Mouse (Mus musculus) induced T-regulatory cell, adult 2 months (primary cell): ENCODE data around the gene Mpo.

Source experiments
- DNase-seq: peaks from one replicate; pipeline ENCODE4 v3.0.0-alpha.2; 2012; ENCODE audit warnings: low read depth

Mpo gene

DNA sequence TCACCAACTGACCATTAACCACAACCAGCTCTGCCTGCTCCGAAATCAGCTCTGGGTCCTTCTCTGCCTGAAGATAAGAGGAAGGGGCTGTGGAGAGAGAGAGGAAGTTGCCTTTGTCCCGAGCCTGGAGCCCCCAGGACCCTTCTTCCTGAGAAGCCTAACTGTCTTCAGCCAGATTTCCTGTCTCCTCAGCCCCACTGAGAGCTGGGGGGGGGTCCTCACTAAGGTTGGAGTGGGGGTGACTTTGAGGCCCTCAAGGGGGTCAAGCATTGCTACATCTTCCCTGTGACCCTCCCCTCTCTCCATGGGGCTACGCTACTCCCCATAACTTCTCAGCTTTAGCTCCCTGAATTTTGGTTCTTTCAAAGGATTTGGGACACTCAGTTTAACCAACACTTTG is at the start of gene Mpo:
Gene Mpo, plus strand, starts transcription at position 122 of the 400 bp plus-strand sequence.
- DNase-seq, result no peak

- DNase-seq, result peak; percentile 57
Measured at GRCm38 (mm10) chr11:87743691-87744090, 49.7 kb upstream of the Mpo start.

GRCm38 (mm10) chr11:87744964-87745363 is 48.4 kb upstream of the Mpo start:
- peak; percentile 97 for DNase-seq

- DNase-seq, result peak; percentile 46
Measured at GRCm38 (mm10) chr11:87745632-87746555, 47.5 kb upstream of the Mpo start.

DNA sequence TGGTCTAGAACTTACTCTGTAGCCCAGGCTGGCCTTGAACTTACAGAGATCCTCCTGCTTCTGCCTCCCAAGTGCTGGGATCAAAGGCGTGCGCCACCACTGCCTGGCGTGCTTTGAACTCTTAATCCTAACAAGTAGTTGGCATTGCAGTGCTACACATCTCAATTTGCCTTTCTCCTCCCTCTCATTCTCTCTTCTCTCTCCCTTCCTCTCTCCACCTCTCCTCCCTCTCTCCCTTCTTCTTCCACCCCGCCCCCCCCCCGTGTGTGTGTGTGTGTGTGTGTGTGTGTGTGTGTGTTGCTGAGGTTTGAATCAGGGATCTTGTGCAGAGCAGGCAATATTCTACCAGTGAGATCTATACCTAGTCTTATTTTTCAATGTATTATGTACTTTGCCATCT is 46.1 kb upstream of the Mpo start:
- DNase-seq, result peak; percentile 29

GRCm38 (mm10) chr11:87747716-87748115 is 45.7 kb upstream of the Mpo start:
- peak; percentile 52 for DNase-seq

DNA sequence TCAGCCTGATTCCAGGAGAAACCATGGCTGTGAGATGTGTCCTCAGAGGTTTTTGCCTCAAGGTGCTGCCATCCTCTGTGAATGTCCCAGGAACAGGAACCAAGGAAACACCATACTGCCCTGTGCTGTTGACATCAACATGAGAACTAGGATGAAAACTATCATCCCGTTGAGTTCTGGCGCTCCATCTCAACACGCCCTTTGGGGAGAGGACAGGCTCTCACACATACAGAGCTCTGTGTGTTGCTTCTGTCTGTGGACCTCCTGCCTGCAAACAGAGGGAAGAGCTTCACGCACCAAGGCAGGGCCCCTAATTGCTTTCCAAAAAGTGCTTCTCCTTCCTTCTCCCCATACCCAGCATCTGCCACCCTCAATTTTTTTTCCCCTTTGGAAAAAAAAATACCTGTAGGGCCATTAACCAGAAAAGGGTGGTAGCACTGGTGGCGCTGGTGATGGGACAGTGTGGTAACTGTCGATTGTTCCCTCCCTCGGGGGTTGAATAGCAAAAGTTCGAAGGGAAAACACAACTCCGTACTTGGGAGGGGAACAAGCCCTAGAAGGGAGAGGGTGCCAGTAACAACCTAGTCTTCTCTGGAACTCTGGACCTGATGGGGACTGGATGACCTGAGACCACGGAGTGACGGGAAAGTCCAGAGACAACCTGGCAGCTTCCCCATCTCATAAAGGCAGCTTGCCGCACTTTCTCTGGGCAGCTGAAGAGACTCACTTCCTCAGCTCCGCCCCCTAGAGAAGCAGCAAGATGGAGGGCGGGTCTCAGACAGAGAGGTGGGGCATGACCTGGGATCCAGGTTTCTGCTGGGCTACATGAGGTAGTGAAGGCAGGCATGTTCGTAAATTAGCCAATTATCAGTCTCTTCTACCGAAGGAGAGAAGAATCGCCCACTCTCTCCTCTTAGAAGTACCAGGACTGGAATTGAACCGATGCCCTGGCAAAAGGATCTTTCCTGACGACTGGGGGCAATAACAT is 45.0 kb upstream of the Mpo start:
- peak; percentile 96 for DNase-seq

DNA sequence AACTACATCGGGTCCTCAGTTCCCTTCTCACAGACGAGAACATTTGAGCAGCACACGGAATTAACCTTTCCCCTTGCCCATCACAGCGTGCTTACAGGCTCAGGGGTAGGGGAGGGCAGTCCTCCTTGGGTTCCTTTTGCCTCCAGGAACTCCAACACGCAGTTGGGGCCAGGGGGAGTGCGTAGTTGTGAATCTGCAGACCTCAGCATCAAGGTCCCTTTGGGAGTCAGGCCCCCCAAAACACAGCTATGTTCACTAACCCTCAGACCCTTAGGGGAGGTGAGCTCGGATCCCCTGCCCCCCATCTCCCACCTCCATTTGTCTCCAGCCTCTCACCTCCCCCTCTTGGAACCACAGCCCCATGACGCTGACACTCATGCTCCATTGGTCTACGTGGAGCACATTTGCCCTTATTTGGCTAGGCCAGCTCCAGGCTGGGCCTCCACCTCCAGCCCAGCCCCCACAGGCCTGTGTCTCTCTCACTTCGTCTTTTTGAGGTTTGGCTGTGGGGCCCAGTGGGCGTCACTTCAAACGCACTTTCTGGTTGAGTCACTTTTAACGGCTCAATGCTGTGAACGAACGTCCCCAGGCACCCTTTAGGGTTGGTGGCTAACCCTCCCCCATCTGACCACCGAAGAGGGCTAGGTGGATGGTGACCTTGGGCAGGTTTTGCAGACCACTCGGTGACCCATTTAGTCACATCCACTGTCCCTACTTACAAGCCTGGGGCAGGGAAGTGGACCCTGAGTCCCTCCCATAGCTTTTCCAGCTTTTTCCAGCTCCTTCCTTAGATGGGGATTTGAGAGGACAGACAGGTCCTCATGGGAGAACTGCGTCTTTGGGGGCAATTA is 44.0 kb upstream of the Mpo start:
- peak; percentile 98 for DNase-seq

DNA sequence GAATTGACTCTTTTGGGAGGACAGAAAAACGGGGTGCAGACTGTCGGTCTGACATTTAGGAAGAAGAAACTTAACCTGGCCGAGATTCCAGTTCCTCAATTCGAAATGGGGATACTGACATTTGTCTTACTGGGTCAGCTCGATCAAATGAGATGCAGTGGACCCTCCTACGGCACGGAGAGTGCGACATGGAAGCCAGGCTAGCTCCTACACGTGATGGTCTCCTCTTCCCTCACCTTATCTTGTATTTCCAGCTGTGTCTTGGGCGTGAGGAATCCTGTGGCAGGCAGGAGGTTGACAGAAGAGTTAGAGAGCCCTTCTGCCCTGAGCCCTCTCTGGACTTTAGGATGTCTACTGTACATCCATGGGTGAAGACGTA is 43.3 kb upstream of the Mpo start:
- DNase-seq, result no peak

- DNase-seq, result peak; percentile 89
Measured at GRCm38 (mm10) chr11:87750521-87750920, 42.9 kb upstream of the Mpo start.

- peak; percentile 76 for DNase-seq
Measured at GRCm38 (mm10) chr11:87751031-87751430, 42.4 kb upstream of the Mpo start.

GRCm38 (mm10) chr11:87751491-87751966 is 41.9 kb upstream of the Mpo start:
- peak; percentile 93 for DNase-seq

DNA sequence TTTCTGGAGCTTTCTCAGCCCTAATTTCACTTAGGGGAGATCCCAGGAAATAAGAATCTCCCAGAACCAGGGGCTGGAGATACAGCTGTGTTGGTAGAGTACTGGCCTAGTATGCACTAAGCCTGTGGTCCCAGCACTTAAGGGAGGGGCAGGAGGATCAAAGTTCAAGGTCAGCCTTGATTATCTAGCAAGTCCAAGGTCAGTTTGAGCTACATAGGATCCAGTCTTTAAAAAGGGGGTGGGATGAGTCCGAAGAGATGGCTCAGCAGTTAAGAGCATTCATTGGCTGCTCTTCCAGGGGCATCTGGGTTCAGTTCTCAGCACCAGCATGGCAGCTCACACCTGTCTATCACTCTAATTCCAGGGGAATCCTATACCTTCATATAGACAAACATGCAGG is 41.1 kb upstream of the Mpo start:
- no peak for DNase-seq

GRCm38 (mm10) chr11:87753255-87753654 is 40.1 kb upstream of the Mpo start:
- no peak for DNase-seq

DNA sequence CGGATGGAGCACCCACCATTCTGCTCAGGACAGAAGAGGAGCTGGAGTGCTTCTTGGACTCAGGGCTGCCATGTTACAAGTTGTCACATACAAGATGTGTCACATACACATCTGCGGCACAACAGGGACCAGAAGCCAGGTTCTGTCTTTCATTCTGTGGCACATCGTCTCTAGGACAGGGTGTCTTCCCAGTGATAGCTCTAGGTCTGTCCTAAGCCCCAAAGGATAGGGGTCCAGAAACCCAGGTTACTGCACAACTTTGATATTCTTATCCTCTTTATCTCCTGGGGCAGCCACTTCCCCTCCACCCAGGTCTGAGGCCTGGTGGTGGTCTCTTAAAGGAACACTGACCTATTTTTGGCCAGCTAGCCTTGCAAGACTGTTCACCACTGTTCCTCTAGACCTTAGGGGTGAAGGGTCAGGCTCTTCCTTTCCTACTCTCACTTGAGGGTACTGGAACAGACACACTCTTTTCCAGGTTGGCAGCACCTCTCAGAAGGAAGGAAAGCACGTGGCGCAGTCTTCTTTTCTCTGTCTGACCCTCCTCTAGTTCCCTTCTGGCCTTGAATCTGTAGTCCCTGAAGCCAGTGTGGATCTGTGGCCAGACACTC is 39.4 kb upstream of the Mpo start:
- peak; percentile 68 for DNase-seq

DNA sequence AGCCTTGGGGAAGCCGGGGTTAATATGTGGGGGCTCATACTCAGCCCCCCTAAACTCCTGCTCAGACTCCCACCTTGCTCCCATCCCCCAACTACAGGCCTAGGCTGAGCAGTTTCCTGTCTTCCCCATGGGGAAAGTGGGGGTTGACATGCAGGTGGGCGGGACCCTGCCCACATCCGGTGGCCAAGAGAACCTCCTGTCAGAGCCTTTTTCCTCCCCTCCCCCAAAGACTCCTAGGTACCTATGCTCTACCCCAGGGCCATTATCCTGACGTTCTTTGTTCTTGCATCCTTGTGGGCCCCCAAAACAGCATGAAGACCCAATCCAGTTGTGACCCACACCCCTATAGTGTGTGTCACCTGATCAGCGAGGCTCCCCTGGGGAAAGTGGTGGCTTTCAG is 38.8 kb upstream of the Mpo start:
- DNase-seq, result peak; percentile 93

DNA sequence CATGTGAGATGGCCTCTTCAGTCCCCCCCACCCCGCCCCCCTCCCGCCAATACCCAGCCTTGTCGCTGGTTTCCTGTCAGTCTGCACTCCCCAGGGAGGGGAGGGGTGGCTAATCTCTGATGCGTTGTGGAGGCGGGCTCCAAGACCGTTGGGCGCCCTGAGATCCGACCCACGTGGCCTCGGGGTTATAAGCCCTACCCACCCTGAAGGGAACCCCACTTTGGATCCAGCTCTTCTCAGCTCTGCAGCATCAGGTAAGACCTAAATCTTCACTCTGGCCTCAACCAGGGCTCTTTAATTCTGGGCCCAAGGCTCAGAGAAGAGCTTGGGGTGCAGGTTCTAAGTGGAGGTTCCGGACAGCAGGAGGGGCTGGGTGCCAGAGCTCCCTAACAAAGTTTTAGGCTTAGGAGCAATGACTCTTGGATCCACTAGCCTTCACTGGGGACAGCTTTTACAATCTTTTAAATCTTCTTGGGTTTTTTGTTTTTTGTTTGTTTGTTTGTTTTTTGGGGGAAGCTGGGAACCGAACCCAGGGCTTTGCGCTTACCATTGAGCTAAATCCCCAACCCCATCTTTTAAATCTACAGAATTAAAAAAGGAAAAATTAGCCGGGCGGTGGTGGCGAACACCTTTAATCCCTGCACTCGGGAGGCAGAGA is 37.9 kb upstream of the Mpo start:
- peak; percentile 100 for DNase-seq

DNA sequence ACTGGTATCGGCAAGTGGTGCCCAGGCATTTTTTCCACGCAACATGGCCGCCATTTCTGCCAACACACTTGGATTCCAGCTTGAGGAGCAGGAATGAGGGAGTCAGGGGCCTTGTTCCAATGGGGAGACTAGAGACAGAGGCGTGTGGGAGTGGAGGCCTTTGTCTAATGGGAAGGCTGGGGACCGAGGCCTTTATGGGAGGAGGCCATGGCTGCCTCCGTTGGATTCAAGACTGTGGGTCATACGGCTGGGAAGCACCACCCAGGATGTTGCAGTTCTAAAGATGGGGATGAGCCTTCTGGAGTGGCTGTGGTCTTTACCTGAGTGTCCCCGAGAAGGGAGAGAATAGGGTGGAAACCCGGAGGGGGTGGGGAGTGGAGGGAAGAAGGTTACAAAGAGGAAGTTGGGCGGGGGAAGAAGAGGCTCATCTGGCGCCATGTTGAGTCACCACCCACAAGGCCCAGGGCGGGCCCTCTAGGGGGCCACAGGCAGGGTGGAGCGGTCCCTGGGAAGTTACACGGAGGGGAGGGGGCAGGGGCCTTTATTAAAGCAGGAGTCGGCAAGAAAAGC is 37.0 kb upstream of the Mpo start:
- peak; percentile 89 for DNase-seq

- peak; percentile 84 for DNase-seq
Measured at GRCm38 (mm10) chr11:87757001-87757954, 36.1 kb upstream of the Mpo start.
